Mouse (Mus musculus) CD4-positive naive resting alpha-beta T cell, adult 76 days (primary cell): Measurements from ENCODE around the gene Oxct2b. TPM values are rescaled to one million over a fixed set of nuclear protein-coding genes. Genes with fewer than 3 reads are reported as not detected.

Experiments
- total RNA-seq: library from RNA; stranded (reverse); gene quantifications from one replicate; pipeline ENCODE4 v1.2.4, GENCODE M21; 2023

Oxct2b gene
- not detected for total RNA-seq

DNA sequence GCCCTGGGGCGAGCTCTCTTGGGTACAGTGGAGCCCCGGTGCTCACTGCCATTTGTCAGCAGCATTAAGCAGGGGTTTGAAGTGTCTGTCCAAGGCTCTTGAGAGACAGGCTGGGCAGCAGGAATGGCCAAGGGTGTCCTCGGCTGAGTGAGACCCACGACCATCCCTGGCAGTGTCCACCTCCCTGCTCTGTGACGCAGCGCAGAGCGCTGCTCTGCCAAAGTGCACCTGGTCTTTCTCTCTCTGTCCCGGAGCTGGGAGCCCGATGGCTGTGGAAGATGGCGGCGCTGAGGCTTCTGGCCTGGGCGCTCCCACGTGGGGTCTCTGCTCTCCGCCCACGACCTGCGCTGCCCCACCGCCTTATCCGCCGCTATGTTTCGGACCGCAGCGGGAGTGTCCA lies at the start of gene Oxct2b:
TSS of gene Oxct2b (plus strand) at position 256 of the 400 bp plus-strand sequence.

GRCm38 (mm10) chr4:123104651-123105450 lies 11.2 kb upstream of the Oxct2b start, which contains the start of gene Bmp8b:
Gene Bmp8b (plus strand): TSS chr4:123105165.

DNA sequence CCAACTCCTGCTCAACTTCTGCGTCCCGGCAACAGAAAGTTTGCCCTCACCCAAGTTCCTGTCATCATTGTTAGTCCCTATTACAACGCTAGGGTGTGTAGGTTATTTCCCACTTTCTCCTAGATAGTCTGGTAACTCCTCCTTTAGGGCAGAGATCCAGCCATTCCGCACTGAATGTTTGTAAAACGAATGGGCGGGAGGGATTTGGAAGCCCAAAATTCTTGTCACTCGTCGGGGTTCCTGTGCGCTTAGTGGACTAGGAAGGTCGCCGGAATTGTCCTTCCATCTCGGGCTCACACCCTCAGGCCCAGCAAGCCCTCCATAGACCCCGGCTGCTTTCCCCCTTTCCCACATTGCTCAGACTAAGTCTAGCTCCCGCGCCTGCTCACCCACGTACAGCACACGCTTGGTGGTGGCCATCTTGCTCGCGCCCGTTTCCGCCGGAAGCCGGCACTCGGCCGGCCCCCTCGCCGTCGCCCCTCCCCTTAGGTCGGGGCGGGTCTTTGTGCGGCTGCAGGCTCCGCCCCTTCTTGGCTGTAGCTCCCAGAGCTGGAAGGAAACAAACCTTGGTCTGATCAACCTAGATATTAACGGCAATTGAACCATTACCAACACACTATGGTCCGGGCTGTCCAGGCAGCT lies 23.6 kb downstream of the Oxct2b start, which contains the start of gene Ppie:
TSS of gene Ppie (minus strand) at position 439 of the 642 bp plus-strand sequence.

Other genes starting within 250 kb of the Oxct2b start
- gene Cap1, start 230.2 kb upstream of the Oxct2b start, total RNA-seq, result 322 TPM
- 1.6 TPM for gene Mfsd2a, start 155.1 kb upstream of the Oxct2b start, total RNA-seq
- 0.53 TPM for gene Mycl, start 120.6 kb upstream of the Oxct2b start, total RNA-seq
- gene Trit1, start 99.7 kb upstream of the Oxct2b start, total RNA-seq, result 15.3 TPM
- not detected for gene Bmp8b, start 11.1 kb upstream of the Oxct2b start, total RNA-seq
- 55.0 TPM for gene Ppie, start 23.7 kb downstream of the Oxct2b start, total RNA-seq
- not detected for gene Hpcal4, start 67.0 kb downstream of the Oxct2b start, total RNA-seq
- gene Nt5c1a, start 85.2 kb downstream of the Oxct2b start, total RNA-seq, result not detected
- gene Heyl, start 117.3 kb downstream of the Oxct2b start, total RNA-seq, result not detected
- 73.3 TPM for gene Pabpc4, start 146.1 kb downstream of the Oxct2b start, total RNA-seq
- gene Oxct2a, start 207.4 kb downstream of the Oxct2b start, total RNA-seq, result not detected
- gene Bmp8a, start 227.0 kb downstream of the Oxct2b start, total RNA-seq, result not detected